ENCODE assay signal across 14 mouse cellular contexts in the genomic region with DNA sequence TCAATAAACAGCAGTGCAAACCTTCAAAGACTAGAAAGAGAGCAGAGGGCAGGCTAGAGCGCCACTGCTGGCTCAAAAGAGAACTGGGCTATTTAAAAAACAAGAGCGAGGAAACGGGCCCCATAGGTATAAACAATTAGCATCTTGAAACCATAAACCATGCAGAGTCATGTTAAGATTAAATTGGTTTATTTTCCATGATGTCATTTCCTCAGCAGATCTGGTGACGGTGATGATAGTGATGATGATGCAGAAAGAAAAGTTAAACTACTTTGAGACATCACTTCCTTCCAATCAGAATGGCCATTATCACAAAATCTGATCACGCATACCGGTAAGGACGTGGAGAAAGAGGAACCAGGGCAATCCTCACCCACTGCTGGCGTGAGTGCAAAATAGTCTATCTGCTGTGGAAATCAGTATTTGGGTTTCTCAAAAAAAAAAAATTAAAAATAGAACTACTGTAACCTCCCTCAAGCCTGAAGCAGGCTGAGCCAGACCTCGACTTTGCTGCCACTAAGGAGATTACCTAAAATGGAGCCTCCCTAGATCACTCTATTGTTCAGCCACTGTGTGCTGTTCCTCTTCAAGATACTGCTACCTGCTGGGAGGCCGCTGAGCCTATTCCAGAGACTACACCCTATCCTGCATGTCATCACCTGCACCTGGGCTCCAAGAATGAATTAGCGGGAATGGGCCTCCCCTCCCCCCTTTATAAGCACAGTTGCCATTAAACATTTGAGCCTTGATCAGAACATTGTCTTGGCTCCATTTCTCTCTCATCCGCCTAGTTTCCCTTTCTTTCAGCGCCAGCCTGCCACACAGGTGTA. TPM values are rescaled to one million over a fixed set of nuclear protein-coding genes. Genes with fewer than 3 reads are reported as not detected.
A peak's percentile ranks its signal among the peaks of the same experiment; 100 is the strongest.
DNase-seq lines count a peak whose midpoint lies in the region; ATAC-seq and TF ChIP-seq lines count a peak whose summit lies in the region.
"Had no signal": no experiment of that assay in that cellular context is flagged by ENCODE, and none has a peak within 500 bp of the region (broad histone marks: within the 10 kb centered on the region; RNA-seq: fewer than 3 reads in every experiment).

No protein-coding gene starts in this region.

- TF ChIP-seq CTCF in layer of hippocampus, adult 2 months (conservative IDR thresholded peaks at IDR 0.05), result peak; percentile 52

- no peak overlapping the region for H3K27ac ChIP-seq in layer of hippocampus, adult 2 months
- H3K27ac ChIP-seq in forebrain, embryonic 11.5 days (ENCODE audit: low read depth, low read length), result no peak overlapping the region
- H3K27ac ChIP-seq: embryonic facial prominence, embryonic 15.5 days; heart, embryonic 13.5 days; hindbrain, embryonic 15.5 days had no signal

- ATAC-seq in activated CD4-positive, CD25-positive, alpha-beta regulatory T cell, adult 4 months, result peak; percentile 3
- ATAC-seq in forebrain, embryonic 11.5 days (replicated peaks; ENCODE audit: low FRiP score), result no peak

- H3K27me3 ChIP-seq in forebrain, embryonic 11.5 days (ENCODE audit: control insufficient read depth, insufficient read depth, low read length), result no peaks in the 10 kb centered on the region
- H3K27me3 ChIP-seq: embryonic facial prominence, embryonic 15.5 days; heart, embryonic 13.5 days; hindbrain, embryonic 15.5 days had no signal

- no peaks in the 10 kb centered on the region for H3K9me3 ChIP-seq in forebrain, embryonic 11.5 days (ENCODE audit: control insufficient read depth, low read length)
- H3K9me3 ChIP-seq: embryonic facial prominence, embryonic 15.5 days; heart, embryonic 13.5 days; hindbrain, embryonic 15.5 days had no signal

- H3K36me3 ChIP-seq in forebrain, embryonic 11.5 days (ENCODE audit: control insufficient read depth, insufficient read depth, low read length), result no peaks in the 10 kb centered on the region
- H3K36me3 ChIP-seq: embryonic facial prominence, embryonic 15.5 days; heart, embryonic 13.5 days; hindbrain, embryonic 15.5 days had no signal

- WGBS in forebrain, embryonic 11.5 days, result 62% methylated on average over 13 of the region's 13 CpGs

- DNase-seq in layer of hippocampus, adult 2 months (ENCODE audit: low spot score in 2 of 2), result no peak
- DNase-seq in layer of hippocampus, postnatal 10 days (ENCODE audit: low spot score in 2 of 2), result no peak
- DNase-seq in CD4-positive helper T cell, adult 2 months (ENCODE audit: low read depth, low spot score), result peak; percentile 80
- peak; percentile 56 to 78 for DNase-seq in natural killer cell, adult 2 months (ENCODE audit: low spot score in 2 of 2)
- DNase-seq in forebrain, embryonic 11.5 days (ENCODE audit: low spot score), result no peak
- DNase-seq in left cerebral cortex, adult 8-10 months (ENCODE audit: low spot score in 2 of 2), result no peak
- no peak for DNase-seq in right cerebral cortex, postnatal 36 days (ENCODE audit: low spot score in 2 of 2)
- DNase-seq: cerebellum, postnatal 36 days; lung, adult 2 months had no signal

- H3K4me1 ChIP-seq in forebrain, embryonic 11.5 days (replicated peaks; ENCODE audit: control insufficient read depth, insufficient read depth, low read length), result no peaks in the 10 kb centered on the region
- H3K4me1 ChIP-seq: embryonic facial prominence, embryonic 15.5 days; hindbrain, embryonic 15.5 days had no signal

- no peak overlapping the region for H3K4me2 ChIP-seq in forebrain, embryonic 11.5 days (ENCODE audit: low read depth, low read length, severe bottlenecking)
- H3K4me2 ChIP-seq: embryonic facial prominence, embryonic 15.5 days; heart, embryonic 13.5 days; hindbrain, embryonic 15.5 days had no signal

- H3K4me3 ChIP-seq in layer of hippocampus, adult 2 months, result no peak overlapping the region
- no peak overlapping the region for H3K4me3 ChIP-seq in forebrain, embryonic 11.5 days (ENCODE audit: low read depth, low read length)
- H3K4me3 ChIP-seq: embryonic facial prominence, embryonic 15.5 days; heart, embryonic 13.5 days; hindbrain, embryonic 15.5 days; myocyte had no signal

- no peak overlapping the region for H3K9ac ChIP-seq in forebrain, embryonic 11.5 days (ENCODE audit: low read length)
- H3K9ac ChIP-seq: embryonic facial prominence, embryonic 15.5 days; heart, embryonic 13.5 days; hindbrain, embryonic 15.5 days had no signal

RNA-seq across cellular contexts. Expression of a gene that starts 11.4 kb away (rescaled TPM):
- 100 to 1,000 TPM; 303 to 321 TPM for total RNA-seq in layer of hippocampus, adult 2 months (2021)
- 100 to 1,000 TPM; 338 to 348 TPM for total RNA-seq in layer of hippocampus, postnatal 10 days (2021)
- 1,000 to 10,000 TPM in 1 of 2 experiments, 100 to 1,000 TPM in 1; 878 to 1,002 TPM for polyA plus RNA-seq in activated CD4-positive, CD25-positive, alpha-beta regulatory T cell, adult 4 months (2017; shearing (Covaris generic))
- 627 and 726 TPM in 2 replicates for polyA plus RNA-seq in forebrain, embryonic 11.5 days (2014; fragmentation: Nextera tagmentation; extraction: Ambion mirVana)
- total RNA-seq in left cerebral cortex, adult 8-10 months (2022), result 100 to 1,000 TPM; 276 to 318 (median 297) TPM

Comparison
In these comparisons a context has a peak if more than half of its experiments do, and no peak if none do; other contexts are left out.
1. DNase-seq: peak in CD4-positive helper T cell, adult 2 months (single experiment) and natural killer cell, adult 2 months (2 of 2); none in layer of hippocampus, adult 2 months (0 of 2), layer of hippocampus, postnatal 10 days (0 of 2), forebrain, embryonic 11.5 days (single experiment), left cerebral cortex, adult 8-10 months (0 of 2) and right cerebral cortex, postnatal 36 days (0 of 2).